Mouse (Mus musculus): Measurements from ENCODE around the gene Ccl1.

The Ccl1 gene

GRCm38 (mm10) chr11:82305590-82305989, at the start of gene Ccl1:
TSS of gene Ccl1 (minus strand) at chr11:82305690.
- in situ Hi-C loops (cut with MboI), result no loop called here

GRCm38 (mm10) chr11:82351039-82351438, 45.5 kb upstream of the Ccl1 start:
- in situ Hi-C loops (cut with MboI), result no loop called here

- in situ Hi-C loops (cut with MboI), result no loop called here
These were observed 35.4 kb upstream of the Ccl1 start for GRCm38 (mm10) chr11:82340900-82341299.

- in situ Hi-C loops (cut with MboI), result no loop called here
These were observed 34.9 kb upstream of the Ccl1 start for GRCm38 (mm10) chr11:82340416-82340815.

- in situ Hi-C loops (cut with MboI), result no loop called here
These were observed 34.5 kb upstream of the Ccl1 start for GRCm38 (mm10) chr11:82339921-82340401.

- in situ Hi-C loops (cut with MboI), result no loop called here
These were observed 7.7 kb upstream of the Ccl1 start for GRCm38 (mm10) chr11:82313153-82313552.

GRCm38 (mm10) chr11:82310336-82311045, 5.0 kb upstream of the Ccl1 start:
- in situ Hi-C loops (cut with MboI), result no loop called here

- in situ Hi-C loops (cut with MboI), result no loop called here
These were observed 7.6 kb downstream of the Ccl1 start for GRCm38 (mm10) chr11:82297895-82298294.

GRCm38 (mm10) chr11:82290841-82291240, 14.6 kb downstream of the Ccl1 start:
- in situ Hi-C loops (cut with MboI), result no loop called here

GRCm38 (mm10) chr11:82274149-82274812, 31.2 kb downstream of the Ccl1 start:
- in situ Hi-C loops (cut with MboI), result no loop called here

- in situ Hi-C loops (cut with MboI), result no loop called here
These were observed 46.4 kb downstream of the Ccl1 start for GRCm38 (mm10) chr11:82259131-82259530.

- in situ Hi-C loops (cut with MboI), result no loop called here
These were observed 49.9 kb downstream of the Ccl1 start for GRCm38 (mm10) chr11:82255601-82256000.

GRCm38 (mm10) chr11:82253421-82253820, 52.1 kb downstream of the Ccl1 start:
- in situ Hi-C loops (cut with MboI), result no loop called here

- in situ Hi-C loops (cut with MboI), result no loop called here
These were observed 54.2 kb downstream of the Ccl1 start for GRCm38 (mm10) chr11:82251251-82251650.

- in situ Hi-C loops (cut with MboI), result loop anchor here (25.0 kb wide), 2 partner anchors 462 to 637 kb away; partner anchors contain the start of genes Fndc8 and Rad51d
These were observed 55.5 kb downstream of the Ccl1 start for GRCm38 (mm10) chr11:82249945-82250344.

GRCm38 (mm10) chr11:82237439-82237838, 68.1 kb downstream of the Ccl1 start:
- in situ Hi-C loops (cut with MboI), result loop anchor here (25.0 kb wide), 2 partner anchors 475 to 650 kb away; partner anchors contain the start of genes Fndc8 and Rad51d

- in situ Hi-C loops (cut with MboI), result loop anchor here (25.0 kb wide), 2 partner anchors 477 to 652 kb away; partner anchors contain the start of genes Fndc8 and Rad51d
These were observed 69.8 kb downstream of the Ccl1 start for GRCm38 (mm10) chr11:82235551-82236207.

- in situ Hi-C loops (cut with MboI), result loop anchor here (25.0 kb wide), 2 partner anchors 478 to 653 kb away; partner anchors contain the start of genes Fndc8 and Rad51d
These were observed 71.5 kb downstream of the Ccl1 start for GRCm38 (mm10) chr11:82233991-82234390.

- in situ Hi-C loops (cut with MboI), result loop anchor here (25.0 kb wide), 2 partner anchors 485 to 660 kb away; partner anchors contain the start of genes Fndc8 and Rad51d
These were observed 78.5 kb downstream of the Ccl1 start for GRCm38 (mm10) chr11:82226976-82227375.

GRCm38 (mm10) chr11:82225936-82226335, 79.6 kb downstream of the Ccl1 start:
- in situ Hi-C loops (cut with MboI), result loop anchor here (25.0 kb wide), 2 partner anchors 486 to 661 kb away; partner anchors contain the start of genes Fndc8 and Rad51d

- in situ Hi-C loops (cut with MboI), result no loop called here
These were observed 89.0 kb downstream of the Ccl1 start for GRCm38 (mm10) chr11:82216531-82216930.

GRCm38 (mm10) chr11:82214405-82214804, 91.1 kb downstream of the Ccl1 start:
- in situ Hi-C loops (cut with MboI), result no loop called here
